Mouse (Mus musculus) ES-Bruce4 (cell line): ENCODE data around the gene Dync1li1.

Source experiments
- CTCF ChIP-seq: IDR thresholded peaks from one replicate; pipeline ENCODE4 v1.8.1; 2011; ENCODE audit warnings: low read depth, low read length
- EP300 ChIP-seq: IDR thresholded peaks from 2 replicates; pipeline ENCODE4 v1.6.1; 2011; ENCODE audit warnings: low read depth, low read length; ENCODE audit not compliant: insufficient read depth

DNA sequence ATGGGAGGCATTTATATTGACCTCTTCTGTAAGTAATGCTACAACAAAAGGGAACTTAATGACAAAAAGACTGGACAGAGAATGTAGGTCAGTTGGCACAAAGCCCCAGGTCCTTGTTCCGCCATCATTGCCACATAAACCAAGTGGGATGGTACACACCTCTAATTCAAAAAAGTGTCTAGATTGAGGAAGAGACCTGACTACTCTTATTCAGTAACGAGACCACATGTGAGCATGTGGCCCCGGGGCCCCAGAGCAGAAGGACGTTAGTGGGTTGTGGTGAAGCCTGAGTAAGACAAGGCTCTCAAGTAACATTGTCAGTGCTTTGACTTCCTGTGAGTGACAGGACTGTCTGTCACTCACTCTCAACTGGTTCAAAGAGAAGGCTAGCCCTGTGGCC lies 81.6 kb downstream of the Dync1li1 start:
- TF ChIP-seq EP300 (no peak), CTCF (no peak)
